Mouse (Mus musculus) stomach, postnatal 0 days (tissue): ENCODE data around the gene Parva. TPM values are rescaled to one million over a fixed set of nuclear protein-coding genes. Genes with fewer than 3 reads are reported as not detected.

Source experiments
- ATAC-seq: fragments of 200-750 bp; cut with Nextera tagmentation; 2 replicates; pipeline ENCODE4 v1.8.0; 2017; ENCODE audit not compliant: low FRiP score, low TSS enrichment
- DNase-seq: peaks from one replicate; pipeline ENCODE4 v3.0.0-alpha.2; 2016; ENCODE audit warnings: low spot score
- H3K27ac ChIP-seq: fragments of 300-500 bp; sonication (generic); replicated peaks from 2 replicates; pipeline ENCODE4 v1.5.1; 2014; ENCODE audit warnings: mild to moderate bottlenecking, control low read depth
- H3K27me3 ChIP-seq: fragments of 300-500 bp; sonication (generic); 2 replicates; pipeline ENCODE4 v1.6.1; 2014; ENCODE audit warnings: low read length; ENCODE audit not compliant: control insufficient read depth, insufficient read depth
- H3K36me3 ChIP-seq: fragments of 300-500 bp; sonication (generic); 2 replicates; pipeline ENCODE4 v1.6.1; 2014; ENCODE audit warnings: low read length, mixed read lengths; ENCODE audit not compliant: control insufficient read depth, insufficient read depth
- H3K4me1 ChIP-seq: fragments of 300-500 bp; sonication (generic); replicated peaks from 2 replicates; pipeline ENCODE4 v1.6.1; 2014; ENCODE audit warnings: antibody characterized with exemption; ENCODE audit not compliant: control insufficient read depth, insufficient read depth
- H3K4me2 ChIP-seq: fragments of 300-500 bp; sonication (generic); replicated peaks from 2 replicates; pipeline ENCODE4 v1.6.1; 2014; ENCODE audit warnings: low read depth, mild to moderate bottlenecking, control low read depth, moderate library complexity
- H3K4me3 ChIP-seq: fragments of 300-500 bp; sonication (generic); 2 replicates; pipeline ENCODE4 v1.5.1; 2014; ENCODE audit warnings: low read depth, low read length, control low read depth
- H3K9ac ChIP-seq: fragments of 300-500 bp; sonication (generic); 2 replicates; pipeline ENCODE4 v1.6.1; 2014; ENCODE audit warnings: mild to moderate bottlenecking, low read length, control low read depth, mixed read lengths
- H3K9me3 ChIP-seq: fragments of 300-500 bp; sonication (generic); 2 replicates; pipeline ENCODE4 v1.6.1; 2016; ENCODE audit warnings: low read length; ENCODE audit not compliant: control insufficient read depth
- CTCF ChIP-seq: IDR thresholded peaks from 2 replicates; pipeline ENCODE4 v1.5.1; 2016; ENCODE audit warnings: antibody characterized with exemption, low read depth, mild to moderate bottlenecking, moderate library complexity
- EP300 ChIP-seq: optimal IDR thresholded peaks from 2 replicates; pipeline ENCODE3; 2016; ENCODE audit warnings: antibody characterized with exemption
- WGBS: fragments of 180-500 bp; shearing (Covaris S2); extraction: QIAGEN DNeasy Blood & Tissue Kit; methylation state at CpG from one replicate; pipeline ENCODE4 v1.1.7; 2014; 5-methylcytosine and 5-hydroxymethylcytosine counted together
- polyA plus RNA-seq: library from polyadenylated mRNA; unstranded; fragments of >200 nt; fragmentation: Nextera tagmentation; extraction: Ambion mirVana; gene quantifications from 2 replicates; pipeline ENCODE4 v1.2.1, GENCODE M21; 2015

Parva gene
- polyA plus RNA-seq, 1 experiment from 2014 or later, result 72.3 TPM

DNA sequence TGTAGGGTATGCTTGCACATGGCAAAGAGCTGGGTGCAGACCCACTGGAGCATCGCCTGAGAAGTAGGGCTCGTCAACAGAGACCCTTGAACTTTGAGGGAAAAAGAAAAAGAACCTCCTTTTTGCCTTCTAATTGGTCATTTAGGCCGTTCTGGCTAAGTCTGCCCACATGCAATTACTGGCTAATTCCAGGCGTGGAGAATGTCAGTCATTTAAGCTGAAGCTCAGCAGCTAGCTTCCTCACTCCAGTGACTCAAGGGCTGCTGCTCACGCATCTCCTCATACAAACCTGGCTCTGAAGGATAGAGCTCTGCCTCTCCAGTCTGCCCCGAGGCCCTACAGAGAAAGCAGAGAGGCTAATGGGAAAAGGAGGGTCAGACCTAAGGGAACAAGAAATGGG, 162.2 kb downstream of the Parva start:
- DNase-seq (no peak), ATAC-seq (no peak)
- H3K9me3 ChIP-seq, result no peaks in the 10 kb centered on the region
- H3K27me3 ChIP-seq, result no peaks in the 10 kb centered on the region
- H3K4me3 ChIP-seq, result no peak overlapping the region
- no peaks in the 10 kb centered on the region for H3K36me3 ChIP-seq
- no peaks in the 10 kb centered on the region for H3K4me1 ChIP-seq
- 82% methylated on average over 6 of the region's 6 CpGs for WGBS
- H3K9ac ChIP-seq, result no peak overlapping the region
- H3K27ac ChIP-seq, result no peak overlapping the region
- TF ChIP-seq EP300 (no peak), CTCF (no peak)
- H3K4me2 ChIP-seq, result no peak overlapping the region

DNA sequence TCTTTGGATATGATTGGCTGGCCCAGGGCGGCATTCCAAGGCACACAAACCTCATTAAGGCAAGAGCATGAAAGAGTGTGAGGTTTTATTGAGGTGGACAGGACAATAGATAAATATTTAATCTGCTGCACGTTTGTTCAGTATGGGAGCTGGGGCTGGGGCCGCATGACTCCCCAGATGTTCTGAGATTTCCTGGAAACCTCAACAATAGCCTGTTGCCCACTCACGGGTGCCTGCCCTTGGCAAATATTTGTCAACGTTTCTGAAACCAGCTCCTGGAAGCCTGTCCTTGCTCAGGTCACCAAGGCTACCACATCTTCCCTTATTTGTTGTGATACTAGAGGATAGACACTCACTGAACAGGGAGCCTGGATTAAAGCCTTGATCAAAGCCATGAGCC, 166.3 kb downstream of the Parva start:
- Histone ChIP-seq H3K27ac (peak overlapping the region; percentile 65; the same call in 1 of the 2 replicates), H3K36me3 (no peaks in the 10 kb centered on the region), H3K4me2 (no peak overlapping the region), H3K4me3 (no peak overlapping the region), H3K4me1 (no peaks in the 10 kb centered on the region; the same call in 1 of the 2 replicates), H3K9ac (no peak overlapping the region), H3K9me3 (no peaks in the 10 kb centered on the region), H3K27me3 (no peaks in the 10 kb centered on the region)
- 31% methylated on average over 5 of the region's 5 CpGs for whole genome bisulfite sequencing
- ATAC-seq (peak; percentile 82), DNase-seq (peak; percentile 70)
- TF ChIP-seq EP300, result no peak
- no peak for TF ChIP-seq CTCF

DNA sequence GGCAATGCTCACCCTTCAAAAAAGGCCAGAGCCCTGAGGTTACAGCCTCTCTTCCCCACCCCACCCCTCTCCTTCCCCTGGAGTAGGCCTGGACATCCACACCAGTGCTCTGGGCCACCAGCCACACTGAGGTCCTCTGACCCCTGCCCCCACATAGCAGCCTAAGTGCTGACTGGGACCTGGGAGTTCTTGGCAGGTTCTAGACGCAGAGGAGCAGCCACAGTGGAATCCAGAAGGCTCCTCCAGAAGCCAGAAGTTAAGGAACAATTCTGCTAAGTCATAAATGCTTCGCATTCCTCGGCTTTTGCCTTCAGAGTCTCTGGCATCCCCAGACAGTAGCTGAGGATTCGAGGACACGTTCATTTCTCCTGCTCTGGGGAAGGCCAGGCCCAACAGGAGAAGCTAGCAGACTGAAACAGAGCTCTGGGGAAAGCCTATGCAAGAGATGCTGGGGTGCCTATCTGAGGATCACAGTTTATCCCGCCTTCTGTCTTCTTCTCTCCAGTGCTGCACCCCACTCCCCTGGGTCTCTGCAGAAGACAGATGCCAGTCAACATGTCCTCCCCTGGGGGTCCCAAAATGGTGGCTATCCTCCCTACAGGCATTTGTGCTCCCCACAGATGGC, 168.0 kb downstream of the Parva start:
- no peak overlapping the region for H3K4me2 ChIP-seq
- no peaks in the 10 kb centered on the region for H3K27me3 ChIP-seq
- H3K36me3 ChIP-seq, result no peaks in the 10 kb centered on the region
- ATAC-seq (0 out of 2 replicates have a peak, but pooled peaks have one; percentile 24), DNase-seq (no peak)
- H3K4me1 ChIP-seq, result no peaks in the 10 kb centered on the region; the same call in 1 of the 2 replicates
- 51% methylated on average over 6 of the region's 6 CpGs for WGBS
- no peak overlapping the region for H3K9ac ChIP-seq
- H3K27ac ChIP-seq, result 0 out of 2 replicates have a peak overlapping the region, but pooled peaks have one; percentile 30
- no peak overlapping the region for H3K4me3 ChIP-seq
- TF ChIP-seq EP300 (no peak), CTCF (no peak)
- H3K9me3 ChIP-seq, result no peaks in the 10 kb centered on the region

DNA sequence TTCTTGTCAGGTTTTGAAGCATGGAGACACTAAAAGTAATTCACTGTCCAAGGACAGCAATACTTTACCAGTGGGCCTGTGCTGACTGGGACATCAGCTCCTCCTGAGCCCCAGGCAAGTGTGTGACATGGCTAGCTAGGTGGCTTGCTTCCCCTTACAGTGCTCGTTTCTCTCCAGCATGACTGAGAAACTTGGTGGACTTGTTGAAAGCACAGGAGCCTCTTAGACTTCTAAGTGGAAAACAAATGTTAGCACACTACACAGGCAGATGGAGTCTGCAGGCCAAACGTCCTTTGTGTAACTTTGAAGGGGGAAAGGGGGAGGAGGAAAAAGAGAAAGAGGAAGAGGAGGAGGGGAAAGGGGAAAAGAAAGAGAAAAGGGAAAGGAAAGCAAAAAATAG, 172.3 kb downstream of the Parva start:
- TF ChIP-seq EP300, result no peak
- TF ChIP-seq CTCF, result no peak
- Histone ChIP-seq H3K4me2 (no peak overlapping the region), H3K9ac (no peak overlapping the region), H3K27ac (no peak overlapping the region), H3K4me1 (peaks cover 3% of the 10 kb centered on the region; the same call in 1 of the 2 replicates), H3K9me3 (no peaks in the 10 kb centered on the region), H3K27me3 (no peaks in the 10 kb centered on the region), H3K36me3 (no peaks in the 10 kb centered on the region), H3K4me3 (no peak overlapping the region)
- ATAC-seq (no peak), DNase-seq (no peak)
- 24% methylated on average over 2 of the region's 2 CpGs for WGBS

DNA sequence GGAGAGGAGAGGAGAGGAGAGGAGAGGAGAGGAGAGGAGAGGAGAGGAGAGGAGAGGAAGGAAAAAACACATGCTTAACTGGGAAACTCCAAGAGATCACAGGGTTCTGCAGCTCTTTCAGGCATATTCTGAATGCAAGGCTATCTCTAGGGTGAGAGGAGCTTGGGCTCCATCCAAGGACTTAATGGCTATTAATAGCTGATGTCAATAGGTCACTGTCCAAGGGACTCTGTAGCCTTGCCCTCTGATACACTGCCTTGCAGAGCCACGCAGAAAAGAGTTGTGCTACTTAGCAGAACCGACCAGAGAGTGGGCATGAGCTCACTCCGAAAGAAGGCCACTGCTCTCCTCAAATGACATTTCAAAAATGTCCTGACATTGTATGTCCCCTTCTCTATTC, 172.9 kb downstream of the Parva start:
- Histone ChIP-seq H3K4me1 (peaks cover 3% of the 10 kb centered on the region; the same call in 1 of the 2 replicates), H3K4me3 (no peak overlapping the region), H3K9me3 (no peaks in the 10 kb centered on the region), H3K27me3 (no peaks in the 10 kb centered on the region), H3K27ac (no peak overlapping the region), H3K36me3 (no peaks in the 10 kb centered on the region), H3K4me2 (no peak overlapping the region), H3K9ac (no peak overlapping the region)
- 49% methylated on average over 3 of the region's 3 CpGs for WGBS
- no peak for ATAC-seq
- no peak for DNase-seq
- TF ChIP-seq EP300 (no peak), CTCF (no peak)

DNA sequence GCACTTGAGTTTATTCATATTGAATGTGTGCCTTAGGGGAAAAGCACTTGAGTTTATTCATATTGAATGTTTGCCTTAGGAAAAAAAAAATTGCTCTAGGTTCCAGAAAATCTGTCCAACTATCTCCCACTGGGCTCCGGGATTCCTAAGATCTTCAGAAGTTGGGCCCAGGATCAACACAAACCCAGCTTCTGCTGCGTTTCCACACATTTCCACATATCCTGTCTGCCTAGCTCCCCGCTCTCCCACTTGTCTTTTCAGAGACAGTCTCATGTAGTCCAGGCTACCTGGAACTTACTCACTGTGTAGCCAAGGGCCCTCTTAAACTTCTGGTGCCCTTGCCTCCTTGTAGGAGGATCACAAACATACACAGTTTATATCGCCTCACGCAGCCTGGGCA, 175.7 kb downstream of the Parva start:
- DNase-seq (no peak), ATAC-seq (no peak)
- Histone ChIP-seq H3K9me3 (no peaks in the 10 kb centered on the region), H3K27me3 (no peaks in the 10 kb centered on the region), H3K4me2 (no peak overlapping the region), H3K4me1 (peaks cover 3% of the 10 kb centered on the region; the same call in 1 of the 2 replicates), H3K36me3 (no peaks in the 10 kb centered on the region), H3K4me3 (no peak overlapping the region), H3K9ac (no peak overlapping the region), H3K27ac (peak overlapping the region; percentile 61)
- no peak for TF ChIP-seq CTCF
- no peak for TF ChIP-seq EP300
- 72% methylated on average over 5 of the region's 5 CpGs for WGBS
